Mouse (Mus musculus) thymus, postnatal 36 days (tissue): ENCODE data around the gene Olfr594.
"Not testable (repeated sequence)": the region's sequence is repeated elsewhere in the genome, so short reads cannot be mapped to it uniquely, and the experiment has no call there.

ENCODE experiments used
- DNase-seq, 2 experiments: peaks; one replicate each; pipeline ENCODE4 v3.0.0; 2022; ENCODE audit warnings: mixed read lengths in 2 of 2

Gene Olfr594

GRCm38 (mm10) chr7:103216696-103217095 is at the start of gene Olfr594:
TSS of gene Olfr594 (plus strand) at chr7:103216996.
- no peak for DNase-seq

DNA sequence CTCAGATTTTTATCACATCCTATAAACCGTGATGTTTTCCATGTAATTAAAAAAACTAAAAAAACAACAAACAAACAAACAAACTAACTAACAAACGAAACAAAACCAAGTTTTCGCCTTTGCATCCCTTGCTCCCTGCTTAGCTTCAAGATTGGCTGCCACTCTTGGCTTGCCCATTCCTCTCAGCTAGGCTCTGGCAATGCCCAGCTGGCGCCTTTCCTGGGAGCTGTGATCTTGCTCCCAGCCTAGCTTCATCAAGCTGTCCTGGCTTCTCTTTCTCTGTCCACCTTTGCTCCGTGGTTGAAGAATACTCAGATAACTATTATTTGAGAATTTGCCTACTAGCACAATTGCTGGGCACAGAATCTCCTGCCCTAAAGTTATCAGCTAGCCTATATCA is 47.1 kb upstream of the Olfr594 start:
- no peak for DNase-seq

GRCm38 (mm10) chr7:103178240-103178639 is 38.6 kb upstream of the Olfr594 start, which contains the start of gene Olfr591:
TSS of gene Olfr591 (minus strand) at chr7:103178340.
- no peak for DNase-seq

GRCm38 (mm10) chr7:103184503-103184902 is 32.3 kb upstream of the Olfr594 start, which contains the start of gene Olfr592:
TSS of gene Olfr592 (plus strand) at chr7:103184803.
- not testable (repeated sequence) for DNase-seq

- no peak for DNase-seq
Measured at GRCm38 (mm10) chr7:103211562-103211961, 5.2 kb upstream of the Olfr594 start, which contains the start of gene Olfr593. TSS of gene Olfr593 (plus strand) at chr7:103211862.

DNA sequence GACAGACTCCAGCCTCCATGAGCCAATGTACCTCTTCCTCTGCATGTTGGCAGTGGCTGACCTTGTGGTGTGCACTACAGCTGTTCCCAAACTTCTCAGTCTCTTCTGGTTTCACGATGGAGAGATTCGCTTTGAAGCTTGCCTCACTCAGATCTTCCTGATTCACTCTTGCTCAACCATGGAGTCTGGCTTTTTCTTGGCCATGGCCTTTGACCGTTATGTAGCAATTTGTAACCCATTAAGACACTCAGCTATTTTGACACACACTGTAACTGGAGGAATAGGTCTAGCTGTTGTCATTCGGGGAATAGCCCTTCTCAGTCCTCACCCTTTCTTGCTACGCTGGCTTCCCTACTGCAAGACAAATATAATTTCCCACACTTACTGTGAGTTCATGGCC is 4.7 kb upstream of the Olfr594 start:
- DNase-seq = not testable (repeated sequence)

DNA sequence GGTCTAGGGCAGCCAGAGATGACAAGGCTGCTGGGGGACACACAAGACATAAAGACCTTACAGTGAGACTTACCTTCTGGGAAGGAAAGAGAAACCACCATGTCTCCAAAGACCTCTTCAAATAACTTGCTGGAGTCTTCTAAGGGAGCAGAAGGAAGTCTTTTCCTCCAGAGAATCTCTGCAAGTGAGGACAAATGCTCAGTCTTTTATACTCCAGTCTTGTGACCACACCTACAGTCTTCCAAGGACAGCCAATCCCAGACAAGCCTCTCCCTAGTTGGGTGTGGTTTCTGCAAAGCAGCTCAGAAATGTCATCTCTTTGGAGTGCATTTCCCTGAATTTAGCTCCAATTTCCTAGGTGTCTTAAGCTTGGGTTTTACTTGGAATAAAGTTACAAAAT is 35.6 kb downstream of the Olfr594 start, which contains the start of gene Usp17ld:
TSS of gene Usp17ld (minus strand) at position 101 of the 400 bp plus-strand sequence.
- DNase-seq = not testable (repeated sequence)
